Mouse (Mus musculus): ENCODE measurements around the gene Pkib. TPM values are rescaled to one million over a fixed set of nuclear protein-coding genes. Genes with fewer than 3 reads are reported as not detected.
A peak's percentile ranks its signal among the peaks of the same experiment; 100 is the strongest.

The Pkib gene
- total RNA-seq, 2 experiments from 2014 or later = 3.4 to 5.8 TPM

DNA sequence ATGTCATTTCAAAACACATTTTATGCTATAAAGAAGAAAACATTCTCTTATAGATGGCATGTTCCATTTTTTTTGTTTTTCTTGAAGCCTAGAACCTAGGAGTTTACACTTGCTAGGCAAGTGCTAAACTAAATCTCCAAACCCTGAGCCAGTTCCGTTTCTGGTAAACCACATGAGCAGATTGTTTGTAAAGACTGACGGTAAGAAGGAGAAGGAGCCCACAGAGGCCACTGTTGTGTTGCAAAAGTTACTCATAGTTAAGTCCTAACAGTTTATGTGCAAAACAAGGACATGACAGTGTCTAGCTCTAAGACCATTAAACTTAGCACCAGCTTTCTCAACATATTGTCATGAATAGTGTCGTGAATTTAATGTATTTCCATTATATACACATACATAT is 99.9 kb downstream of the Pkib start:
- intact Hi-C loops (cut with DNase I) = loop anchor here (10.0 kb wide), 1 partner anchor 267 kb away; no protein-coding TSS in a partner anchor
- no peak for DNase-seq

DNA sequence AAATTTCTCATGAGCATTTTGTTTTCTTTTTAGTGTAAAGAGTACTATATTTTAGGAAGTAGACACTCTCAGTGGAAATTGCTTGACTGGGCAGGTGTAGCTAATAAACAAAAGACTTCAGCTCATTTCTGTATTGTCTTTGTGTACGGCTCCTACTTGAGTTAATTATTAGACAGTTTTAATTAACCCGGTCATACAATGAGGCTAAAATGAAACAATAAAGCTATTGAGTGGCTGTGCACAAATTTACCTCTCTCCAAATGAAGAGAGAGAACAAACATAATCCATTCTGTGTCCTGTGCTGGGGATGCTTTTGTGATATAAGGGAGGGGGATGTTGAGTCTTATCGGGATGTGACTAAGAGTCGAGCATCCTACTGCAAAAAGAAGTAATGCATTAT is 109.0 kb downstream of the Pkib start:
- no peak for DNase-seq
- intact Hi-C loops (cut with DNase I) = loop anchor here (5.0 to 10.0 kb wide), 2 partner anchors 196 to 512 kb away; no protein-coding TSS in a partner anchor

DNA sequence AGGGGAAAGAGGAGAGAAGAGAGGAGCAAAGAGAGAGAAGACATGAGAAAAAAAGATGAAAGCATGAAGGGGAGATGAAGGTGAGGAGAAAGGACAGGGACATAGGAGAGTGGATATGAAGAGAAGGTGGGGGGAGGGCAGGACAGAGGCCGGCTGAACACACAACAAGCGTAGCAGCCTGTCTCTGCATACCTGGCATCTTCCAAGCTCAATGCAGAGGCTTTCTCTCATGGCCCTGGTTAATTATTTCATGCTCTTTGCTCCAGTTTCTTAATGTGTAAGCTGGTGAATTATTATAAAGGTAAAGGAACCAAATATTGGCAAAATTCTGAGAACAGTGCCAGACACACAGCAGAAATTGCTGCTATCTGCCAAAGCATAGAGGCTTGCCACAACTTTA is 109.6 kb downstream of the Pkib start:
- no peak for DNase-seq
- intact Hi-C loops (cut with DNase I) = loop anchor here (5.0 to 10.0 kb wide), 2 partner anchors 197 to 511 kb away; no protein-coding TSS in a partner anchor

DNA sequence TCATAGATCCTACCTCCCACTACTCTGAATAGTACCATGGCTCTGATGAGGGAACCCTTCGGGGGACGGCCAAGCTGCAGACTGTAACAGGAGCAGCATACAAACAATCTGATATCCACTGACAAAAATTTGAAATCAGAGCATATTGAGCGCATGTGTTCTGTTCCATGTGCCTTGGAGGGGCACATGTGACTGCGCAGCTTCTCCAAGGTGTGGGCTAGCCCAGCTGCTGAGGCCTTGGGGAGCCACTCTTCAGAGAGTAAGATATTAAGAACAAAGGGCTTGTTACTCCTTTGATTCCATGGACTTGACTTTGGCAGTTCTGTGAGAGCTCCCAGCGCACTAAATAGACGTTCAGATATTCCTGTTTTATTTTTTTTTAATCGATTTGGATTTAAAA is 111.3 kb downstream of the Pkib start:
- intact Hi-C loops (cut with DNase I) = loop anchor here (1.0 to 10.0 kb wide), 3 partner anchors 99 to 509 kb away; no protein-coding TSS in a partner anchor

GRCm38 (mm10) chr10:57743606-57744016 is 111.8 kb downstream of the Pkib start:
- peak; percentile 15 for DNase-seq
- intact Hi-C loops (cut with DNase I) = loop anchor here (1.0 to 10.0 kb wide), 3 partner anchors 99 to 509 kb away; no protein-coding TSS in a partner anchor

More for the DNA sequence above, 111.3 kb downstream of the Pkib start:
- DNase-seq = no peak

DNA sequence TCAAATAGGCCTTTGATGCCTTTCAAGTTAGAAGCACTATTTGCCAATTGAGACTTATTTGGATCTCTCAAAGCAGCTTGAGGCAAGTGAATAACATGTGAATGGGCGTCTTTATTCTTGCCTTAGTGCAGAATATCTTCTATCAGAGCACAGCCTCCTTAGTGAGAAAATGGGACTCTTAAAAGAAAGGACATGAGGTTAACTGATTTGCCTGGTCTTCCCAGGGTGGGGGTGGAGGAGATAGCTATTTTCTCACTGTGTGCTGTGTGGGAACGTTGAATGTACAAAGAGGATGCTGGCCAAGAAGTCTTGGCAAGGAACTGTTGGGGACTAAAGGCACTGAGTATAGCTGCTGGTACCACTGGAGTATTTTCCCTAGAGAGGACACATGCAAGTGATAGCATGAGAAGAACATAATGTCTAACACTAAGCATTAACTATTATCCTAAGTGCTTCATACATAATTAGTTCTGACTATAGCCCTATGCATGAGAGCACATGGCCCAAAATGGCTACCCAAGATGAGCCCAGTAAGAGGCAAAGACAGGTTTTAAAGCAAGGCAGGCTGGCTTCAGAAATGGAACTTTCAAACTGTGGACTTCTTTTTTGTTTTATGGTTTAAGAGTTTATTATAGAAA is 112.5 kb downstream of the Pkib start:
- DNase-seq = peak; percentile 28
- intact Hi-C loops (cut with DNase I) = loop anchor here (5.0 to 10.0 kb wide), 2 partner anchors 199 to 508 kb away; no protein-coding TSS in a partner anchor

DNA sequence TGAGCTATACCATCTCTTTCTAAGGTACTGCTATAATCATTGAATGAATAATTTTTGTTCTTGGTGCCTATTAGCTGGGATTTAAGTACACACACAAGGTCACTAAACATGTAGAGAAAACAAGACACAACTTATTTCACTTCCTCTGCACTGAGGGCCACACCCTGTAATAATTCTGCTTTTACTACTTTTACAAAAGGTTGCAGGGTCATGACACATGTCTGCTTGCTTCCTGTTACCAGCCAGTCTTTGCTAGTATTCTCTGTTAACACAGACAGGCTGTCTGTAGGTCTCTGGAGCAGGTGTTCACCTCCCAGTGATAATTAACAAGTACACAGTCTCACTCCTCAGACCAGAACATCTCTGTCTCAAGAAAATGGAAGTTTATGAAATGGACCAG is 113.7 kb downstream of the Pkib start:
- intact Hi-C loops (cut with DNase I) = loop anchor here (5.0 to 10.0 kb wide), 2 partner anchors 52 to 201 kb away; no protein-coding TSS in a partner anchor

DNA sequence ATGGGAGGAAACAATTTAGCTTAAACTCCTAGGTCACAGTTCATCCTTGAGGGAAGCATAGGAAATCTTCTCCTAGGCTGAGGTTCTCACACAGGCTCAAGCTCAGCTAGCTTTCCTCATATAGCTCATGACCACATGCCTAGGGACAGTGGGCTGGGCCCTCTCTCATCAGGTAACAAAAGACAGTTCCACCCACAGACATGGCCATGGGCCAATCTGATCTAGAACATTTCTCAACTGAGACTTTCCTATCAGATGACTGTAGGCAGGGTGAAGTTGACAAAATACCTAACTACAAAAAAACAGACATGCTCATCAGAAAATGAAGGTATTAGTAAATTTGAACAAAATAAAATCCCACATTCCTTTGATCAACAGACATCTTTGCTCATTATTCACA is 115.3 kb downstream of the Pkib start:
- intact Hi-C loops (cut with DNase I) = loop anchor here (5.0 to 10.0 kb wide), 2 partner anchors 50 to 202 kb away; no protein-coding TSS in a partner anchor
- DNase-seq = no peak

More for the DNA sequence above, 113.7 kb downstream of the Pkib start:
- DNase-seq = no peak

- DNase-seq = no peak
- intact Hi-C loops (cut with DNase I) = no loop called here
These were observed 121.6 kb downstream of the Pkib start for GRCm38 (mm10) chr10:57753343-57753742.

DNA sequence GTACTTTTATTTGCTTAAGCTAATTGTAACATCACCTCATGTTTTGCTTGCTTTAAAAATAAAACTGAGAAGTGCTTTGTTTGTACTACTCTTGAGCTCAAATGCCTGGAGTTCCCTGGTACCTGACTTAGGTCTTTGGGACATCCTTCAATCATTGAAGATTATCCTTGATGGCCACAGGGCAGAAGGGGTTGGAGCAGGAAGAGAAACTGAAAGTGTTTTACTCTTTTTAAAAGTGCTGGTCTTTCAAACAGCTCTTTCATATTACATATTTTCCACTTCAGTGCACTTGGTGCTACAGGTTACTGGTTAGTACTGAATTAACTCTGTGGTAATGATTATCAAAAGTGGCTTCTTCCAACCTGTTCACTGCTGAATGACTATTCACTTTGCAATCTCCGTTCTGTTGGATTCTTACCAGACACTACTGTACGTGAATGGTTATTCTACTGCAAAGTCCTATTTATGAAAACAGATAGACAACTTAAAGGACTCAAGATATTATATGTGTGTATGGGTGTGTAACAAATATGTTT is 123.5 kb downstream of the Pkib start:
- DNase-seq = no peak
- intact Hi-C loops (cut with DNase I) = no loop called here

- intact Hi-C loops (cut with DNase I) = no loop called here
- DNase-seq = no peak
These were observed 127.2 kb downstream of the Pkib start for GRCm38 (mm10) chr10:57758999-57759398.

- no peak for DNase-seq
- intact Hi-C loops (cut with DNase I) = no loop called here
These were observed 128.9 kb downstream of the Pkib start for GRCm38 (mm10) chr10:57760694-57761093.

- no peak for DNase-seq
- intact Hi-C loops (cut with DNase I) = no loop called here
These were observed 131.3 kb downstream of the Pkib start for GRCm38 (mm10) chr10:57763044-57763443.

GRCm38 (mm10) chr10:57783289-57784130 is 151.7 kb downstream of the Pkib start:
- peak; percentile 10 for DNase-seq
- intact Hi-C loops (cut with DNase I) = no loop called here

GRCm38 (mm10) chr10:57784131-57784875 is 152.5 kb downstream of the Pkib start:
- DNase-seq = peak; percentile 98
- intact Hi-C loops (cut with DNase I) = no loop called here

DNA sequence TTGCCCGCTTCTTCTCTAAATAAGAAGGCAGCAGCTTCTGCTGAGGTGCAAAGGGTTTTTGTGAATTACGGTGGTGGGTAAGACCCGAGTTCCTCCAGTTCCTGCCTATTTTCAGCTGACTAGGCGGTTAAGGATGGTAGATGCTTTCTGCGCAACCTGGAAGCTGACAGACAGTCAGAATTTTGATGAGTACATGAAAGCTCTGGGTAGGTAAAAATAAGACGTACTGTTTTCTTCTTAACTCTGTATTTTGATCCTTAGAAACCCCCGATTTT is 153.0 kb downstream of the Pkib start, which contains the start of gene Fabp7:
Gene Fabp7 (plus strand): TSS at position 6 of the 275 bp plus-strand sequence.
- intact Hi-C loops (cut with DNase I) = no loop called here
- no peak for DNase-seq

DNA sequence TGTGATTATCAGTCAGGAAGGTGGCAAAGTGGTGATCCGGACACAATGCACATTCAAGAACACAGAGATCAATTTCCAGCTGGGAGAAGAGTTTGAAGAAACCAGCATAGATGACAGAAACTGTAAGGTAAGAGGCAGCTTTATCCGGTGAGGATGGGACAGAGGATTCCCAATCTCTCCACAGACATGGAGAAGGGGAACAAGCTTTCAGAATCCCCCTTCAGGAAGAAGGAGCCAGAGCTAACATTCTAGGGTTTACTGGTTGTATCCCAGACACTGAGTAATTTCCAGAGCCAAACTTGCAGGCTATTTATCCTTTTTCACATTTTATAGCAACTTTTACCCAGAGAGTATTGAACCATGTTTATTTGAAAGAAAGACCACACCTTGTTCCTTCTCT is 153.8 kb downstream of the Pkib start:
- intact Hi-C loops (cut with DNase I) = no loop called here
- DNase-seq = no peak

All from left cerebral cortex, postnatal 4 days (tissue).